Mouse (Mus musculus) midbrain, embryonic 12.5 days (tissue): Measurements from ENCODE around the gene D130052B06Rik. TPM values are rescaled to one million over a fixed set of nuclear protein-coding genes. Genes with fewer than 3 reads are reported as not detected.

Experiments used
- ATAC-seq: fragments of 200-750 bp; cut with Nextera tagmentation; 2 replicates; pipeline ENCODE4 v1.8.0; 2017; ENCODE audit warnings: low read depth, moderate TSS enrichment, moderate library complexity; ENCODE audit not compliant: low FRiP score
- H3K27ac ChIP-seq: fragments of 300-500 bp; sonication (generic); replicated peaks from 2 replicates; pipeline ENCODE4 v1.5.1; 2016; ENCODE audit warnings: mild to moderate bottlenecking
- H3K27me3 ChIP-seq: fragments of 300-500 bp; sonication (generic); 2 replicates; pipeline ENCODE4 v1.6.1; 2016; ENCODE audit warnings: mild to moderate bottlenecking
- H3K36me3 ChIP-seq: fragments of 300-500 bp; sonication (generic); 2 replicates; pipeline ENCODE4 v1.6.1; 2016
- H3K4me1 ChIP-seq: fragments of 300-500 bp; sonication (generic); 2 replicates; pipeline ENCODE4 v1.6.1; 2016
- H3K4me2 ChIP-seq: fragments of 300-500 bp; sonication (generic); replicated peaks from 2 replicates; pipeline ENCODE4 v1.6.1; 2016; ENCODE audit warnings: mild to moderate bottlenecking, moderate library complexity
- H3K4me3 ChIP-seq: fragments of 300-500 bp; sonication (generic); 2 replicates; pipeline ENCODE4 v1.5.1; 2016; ENCODE audit warnings: mild to moderate bottlenecking
- H3K9ac ChIP-seq: fragments of 300-500 bp; sonication (generic); replicated peaks from 2 replicates; pipeline ENCODE4 v1.6.1; 2016; ENCODE audit warnings: mild to moderate bottlenecking, moderate library complexity
- H3K9me3 ChIP-seq: fragments of 300-500 bp; sonication (generic); 2 replicates; pipeline ENCODE4 v1.6.1; 2016; ENCODE audit warnings: mild to moderate bottlenecking
- WGBS: fragments of 180-500 bp; shearing (Covaris S2); methylation state at CpG from one replicate; pipeline ENCODE4 v1.1.7; 2016; 5-methylcytosine and 5-hydroxymethylcytosine counted together
- polyA plus RNA-seq: library from polyadenylated mRNA; unstranded; fragments of >200 nt; fragmentation: Nextera tagmentation; extraction: Ambion mirVana; gene quantifications from 2 replicates; pipeline ENCODE4 v1.2.1, GENCODE M21; 2016

D130052B06Rik gene
- polyA plus RNA-seq = 0.08 TPM in 1 of 2 replicates, not detected in the other

- H3K9me3 ChIP-seq = no peaks in the 10 kb centered on the region
- ATAC-seq = no peak
- H3K36me3 ChIP-seq = no peaks in the 10 kb centered on the region
- no peaks in the 10 kb centered on the region for H3K4me1 ChIP-seq
- H3K27me3 ChIP-seq = no peaks in the 10 kb centered on the region
- 86% methylated on average over 4 of the region's 4 CpGs for WGBS
- no peak within 1 kb of the TSS for H3K4me2 ChIP-seq
- no peak within 1 kb of the TSS for H3K4me3 ChIP-seq
- no peak within 1 kb of the TSS for H3K9ac ChIP-seq
- no peak within 1 kb of the TSS for H3K27ac ChIP-seq
Measured at GRCm38 (mm10) chr11:33598986-33599385, at the start of gene D130052B06Rik. Gene D130052B06Rik, plus strand, starts transcription at chr11:33599302.

- Histone ChIP-seq H3K9ac (no peak overlapping the region), H3K4me1 (no peaks in the 10 kb centered on the region), H3K27me3 (no peaks in the 10 kb centered on the region), H3K36me3 (no peaks in the 10 kb centered on the region), H3K4me3 (no peak overlapping the region), H3K27ac (no peak overlapping the region), H3K4me2 (no peak overlapping the region), H3K9me3 (no peaks in the 10 kb centered on the region)
- no peak for ATAC-seq
- 72% methylated on average over 14 of the region's 14 CpGs for WGBS
Measured at GRCm38 (mm10) chr11:33550861-33551560, 48.1 kb upstream of the D130052B06Rik start.

GRCm38 (mm10) chr11:33554123-33554522 is 45.0 kb upstream of the D130052B06Rik start:
- Histone ChIP-seq H3K4me1 (no peaks in the 10 kb centered on the region), H3K36me3 (no peaks in the 10 kb centered on the region), H3K27ac (no peak overlapping the region), H3K4me3 (no peak overlapping the region), H3K27me3 (no peaks in the 10 kb centered on the region), H3K4me2 (no peak overlapping the region), H3K9ac (no peak overlapping the region), H3K9me3 (no peaks in the 10 kb centered on the region)
- ATAC-seq = no peak
- 87% methylated on average over 8 of the region's 8 CpGs for WGBS

- Histone ChIP-seq H3K4me1 (no peaks in the 10 kb centered on the region), H3K36me3 (no peaks in the 10 kb centered on the region), H3K9ac (no peak overlapping the region), H3K27ac (no peak overlapping the region), H3K4me2 (no peak overlapping the region), H3K27me3 (no peaks in the 10 kb centered on the region), H3K9me3 (no peaks in the 10 kb centered on the region), H3K4me3 (no peak overlapping the region)
- ATAC-seq = no peak
- 87% methylated on average over 2 of the region's 2 CpGs for WGBS
Measured at GRCm38 (mm10) chr11:33563921-33564320, 35.2 kb upstream of the D130052B06Rik start.

GRCm38 (mm10) chr11:33570413-33570812 is 28.7 kb upstream of the D130052B06Rik start:
- Histone ChIP-seq H3K9ac (no peak overlapping the region), H3K36me3 (no peaks in the 10 kb centered on the region), H3K4me2 (no peak overlapping the region), H3K27ac (no peak overlapping the region), H3K27me3 (no peaks in the 10 kb centered on the region), H3K4me1 (no peaks in the 10 kb centered on the region), H3K4me3 (no peak overlapping the region), H3K9me3 (no peaks in the 10 kb centered on the region)
- ATAC-seq = no peak

GRCm38 (mm10) chr11:33574944-33575343 is 24.2 kb upstream of the D130052B06Rik start:
- Histone ChIP-seq H3K27me3 (no peaks in the 10 kb centered on the region), H3K4me3 (no peak overlapping the region), H3K27ac (no peak overlapping the region), H3K36me3 (no peaks in the 10 kb centered on the region), H3K9ac (no peak overlapping the region), H3K9me3 (no peaks in the 10 kb centered on the region), H3K4me2 (no peak overlapping the region), H3K4me1 (no peaks in the 10 kb centered on the region)
- 78% methylated on average over 3 of the region's 3 CpGs for WGBS
- ATAC-seq = no peak

GRCm38 (mm10) chr11:33578859-33579258 is 20.2 kb upstream of the D130052B06Rik start, which contains the start of gene Gabrp:
Gene Gabrp, minus strand, starts transcription at chr11:33578959.
- WGBS = 58% methylated on average over 6 of the region's 6 CpGs
- no peak for ATAC-seq

GRCm38 (mm10) chr11:33579621-33580020 is 19.5 kb upstream of the D130052B06Rik start:
- WGBS = 65% methylated on average over 3 of the region's 3 CpGs
- Histone ChIP-seq H3K9me3 (no peaks in the 10 kb centered on the region), H3K9ac (no peak overlapping the region), H3K27me3 (no peaks in the 10 kb centered on the region), H3K4me3 (no peak overlapping the region), H3K4me2 (no peak overlapping the region), H3K4me1 (no peaks in the 10 kb centered on the region), H3K36me3 (no peaks in the 10 kb centered on the region), H3K27ac (no peak overlapping the region)
- ATAC-seq = no peak

More at GRCm38 (mm10) chr11:33578859-33579258, 20.2 kb upstream of the D130052B06Rik start, which contains the start of gene Gabrp:
- no peak within 1 kb of the TSS for H3K4me2 ChIP-seq
- no peak within 1 kb of the TSS for H3K4me3 ChIP-seq
- no peak within 1 kb of the TSS for H3K9ac ChIP-seq
- H3K27ac ChIP-seq = no peak within 1 kb of the TSS
- no peaks in the 10 kb centered on the region for H3K9me3 ChIP-seq
- no peaks in the 10 kb centered on the region for H3K36me3 ChIP-seq
- H3K4me1 ChIP-seq = no peaks in the 10 kb centered on the region
- H3K27me3 ChIP-seq = no peaks in the 10 kb centered on the region

- no peak for ATAC-seq
- Histone ChIP-seq H3K9me3 (no peaks in the 10 kb centered on the region), H3K36me3 (no peaks in the 10 kb centered on the region), H3K27me3 (no peaks in the 10 kb centered on the region), H3K4me2 (no peak overlapping the region), H3K27ac (no peak overlapping the region), H3K9ac (no peak overlapping the region), H3K4me1 (no peaks in the 10 kb centered on the region), H3K4me3 (no peak overlapping the region)
- WGBS = 84% methylated on average over 6 of the region's 6 CpGs
Measured at GRCm38 (mm10) chr11:33586614-33587013, 12.5 kb upstream of the D130052B06Rik start.

- no peak overlapping the region for H3K4me3 ChIP-seq
- ATAC-seq = no peak
Measured at GRCm38 (mm10) chr11:33590771-33591170, 8.3 kb upstream of the D130052B06Rik start.

GRCm38 (mm10) chr11:33592826-33593225 is 6.3 kb upstream of the D130052B06Rik start:
- H3K4me1 ChIP-seq = no peaks in the 10 kb centered on the region
- H3K9me3 ChIP-seq = no peaks in the 10 kb centered on the region
- WGBS = 85% methylated on average over 4 of the region's 4 CpGs
- H3K4me2 ChIP-seq = no peak overlapping the region
- no peaks in the 10 kb centered on the region for H3K36me3 ChIP-seq
- no peak for ATAC-seq
- H3K9ac ChIP-seq = no peak overlapping the region
- no peaks in the 10 kb centered on the region for H3K27me3 ChIP-seq
- H3K4me3 ChIP-seq = no peak overlapping the region
- H3K27ac ChIP-seq = no peak overlapping the region

More at GRCm38 (mm10) chr11:33590771-33591170, 8.3 kb upstream of the D130052B06Rik start:
- 90% methylated on average over 3 of the region's 3 CpGs for WGBS
- H3K9me3 ChIP-seq = no peaks in the 10 kb centered on the region
- no peaks in the 10 kb centered on the region for H3K36me3 ChIP-seq
- H3K4me2 ChIP-seq = no peak overlapping the region
- H3K9ac ChIP-seq = no peak overlapping the region
- H3K4me1 ChIP-seq = no peaks in the 10 kb centered on the region
- no peak overlapping the region for H3K27ac ChIP-seq
- H3K27me3 ChIP-seq = no peaks in the 10 kb centered on the region

GRCm38 (mm10) chr11:33596655-33597054 is 2.4 kb upstream of the D130052B06Rik start:
- Histone ChIP-seq H3K4me3 (no peak overlapping the region), H3K4me1 (no peaks in the 10 kb centered on the region), H3K4me2 (no peak overlapping the region), H3K27ac (no peak overlapping the region), H3K9ac (no peak overlapping the region), H3K36me3 (no peaks in the 10 kb centered on the region), H3K9me3 (no peaks in the 10 kb centered on the region), H3K27me3 (no peaks in the 10 kb centered on the region)
- 75% methylated on average over 4 of the region's 4 CpGs for WGBS
- ATAC-seq = no peak

GRCm38 (mm10) chr11:33603174-33603573 is 4.1 kb downstream of the D130052B06Rik start:
- no peaks in the 10 kb centered on the region for H3K9me3 ChIP-seq
- H3K4me3 ChIP-seq = no peak overlapping the region
- H3K36me3 ChIP-seq = no peaks in the 10 kb centered on the region
- no peaks in the 10 kb centered on the region for H3K27me3 ChIP-seq
- no peak overlapping the region for H3K4me2 ChIP-seq
- no peak overlapping the region for H3K27ac ChIP-seq
- no peaks in the 10 kb centered on the region for H3K4me1 ChIP-seq
- no peak for ATAC-seq
- H3K9ac ChIP-seq = no peak overlapping the region
- WGBS = 66% methylated on average over 2 of the region's 2 CpGs
